Mouse (Mus musculus): ENCODE results near the gene Plac1.

GRCm38 (mm10) chrX:53039651-53040050 lies 200.3 kb downstream of the Plac1 start:
- TF ChIP-seq CHD1 (IDR thresholded peaks at IDR 0.05; ENCODE audit: low read depth, low read length) (no peak), POLR2A (IDR thresholded peaks at IDR 0.05; ENCODE audit: low read depth, low read length) (no peak), USF1 (IDR thresholded peaks at IDR 0.05; ENCODE audit: low read depth, low read length) (no peak)
